Mouse (Mus musculus) embryonic fibroblast, embryonic 13.5 days (primary cell): ENCODE data around the gene Pmel.

ENCODE experiments used
- CTCF ChIP-seq: IDR thresholded peaks from 2 replicates; pipeline ENCODE4 v1.5.1; 2011; ENCODE audit warnings: mild to moderate bottlenecking, control low read depth, low read length, moderate library complexity, borderline replicate concordance; ENCODE audit not compliant: insufficient read depth
- POLR2A ChIP-seq: IDR thresholded peaks from 2 replicates; pipeline ENCODE4 v1.6.1; 2011; ENCODE audit warnings: low read depth, mild to moderate bottlenecking, control low read depth, low read length, moderate library complexity

DNA sequence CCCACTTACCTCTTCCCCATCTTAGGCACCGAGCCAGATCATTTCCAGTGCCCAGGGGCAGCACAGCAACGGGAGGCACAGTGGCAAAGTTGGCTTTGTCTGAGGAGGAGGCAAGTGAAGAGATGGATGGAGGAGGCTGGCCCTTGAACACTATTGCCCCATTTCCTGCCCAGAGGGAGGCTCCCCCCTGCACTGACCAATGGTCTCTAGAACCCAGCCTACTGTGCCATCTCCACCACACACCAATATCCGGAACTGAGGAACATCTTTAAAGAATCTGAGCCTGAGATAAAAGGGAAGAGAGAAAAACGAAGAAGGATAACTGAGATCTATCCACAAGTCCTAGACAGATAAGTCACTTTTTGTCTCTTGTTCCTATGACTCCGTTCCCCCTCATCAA is 24.1 kb downstream of the Pmel start:
- no peak for TF ChIP-seq CTCF
- TF ChIP-seq POLR2A: no peak
